Mouse (Mus musculus) forebrain, embryonic 12.5 days (tissue): ENCODE data around the gene Pigz. TPM values are rescaled to one million over a fixed set of nuclear protein-coding genes. Genes with fewer than 3 reads are reported as not detected.
"Not testable (repeated sequence)": the region's sequence is repeated elsewhere in the genome, so short reads cannot be mapped to it uniquely, and the experiment has no call there.

Experiments used
- ATAC-seq: fragments of 200-750 bp; cut with Nextera tagmentation; 2 replicates; pipeline ENCODE4 v1.8.0; 2017; ENCODE audit warnings: moderate TSS enrichment; ENCODE audit not compliant: low FRiP score
- H3K27ac ChIP-seq: fragments of 300-500 bp; sonication (generic); 2 replicates; pipeline ENCODE4 v1.5.1; 2016; ENCODE audit warnings: mild to moderate bottlenecking
- H3K27me3 ChIP-seq: fragments of 300-500 bp; sonication (generic); 2 replicates; pipeline ENCODE4 v1.6.1; 2016; ENCODE audit warnings: mild to moderate bottlenecking
- H3K36me3 ChIP-seq: fragments of 300-500 bp; sonication (generic); replicated peaks from 2 replicates; pipeline ENCODE4 v1.6.1; 2016; ENCODE audit warnings: mild to moderate bottlenecking
- H3K4me1 ChIP-seq: fragments of 300-500 bp; sonication (generic); 2 replicates; pipeline ENCODE4 v1.6.1; 2016
- H3K4me2 ChIP-seq: fragments of 300-500 bp; sonication (generic); 2 replicates; pipeline ENCODE4 v1.6.1; 2016; ENCODE audit warnings: mild to moderate bottlenecking, moderate library complexity
- H3K4me3 ChIP-seq: fragments of 300-500 bp; sonication (generic); replicated peaks from 2 replicates; pipeline ENCODE4 v1.5.1; 2016; ENCODE audit warnings: mild to moderate bottlenecking
- H3K9ac ChIP-seq: fragments of 300-500 bp; sonication (generic); 2 replicates; pipeline ENCODE4 v1.6.1; 2016; ENCODE audit warnings: mild to moderate bottlenecking
- H3K9me3 ChIP-seq: fragments of 300-500 bp; sonication (generic); 2 replicates; pipeline ENCODE4 v1.6.1; 2016
- WGBS: fragments of 180-500 bp; shearing (Covaris S2); methylation state at CpG from one replicate; pipeline ENCODE4 v1.1.7; 2016; 5-methylcytosine and 5-hydroxymethylcytosine counted together
- polyA plus RNA-seq: library from polyadenylated mRNA; unstranded; fragments of >200 nt; fragmentation: Nextera tagmentation; extraction: Ambion mirVana; gene quantifications from 2 replicates; pipeline ENCODE4 v1.2.1, GENCODE M21; 2016

Gene Pigz
- polyA plus RNA-seq, 1 experiment from 2014 or later: 1.5 TPM

DNA sequence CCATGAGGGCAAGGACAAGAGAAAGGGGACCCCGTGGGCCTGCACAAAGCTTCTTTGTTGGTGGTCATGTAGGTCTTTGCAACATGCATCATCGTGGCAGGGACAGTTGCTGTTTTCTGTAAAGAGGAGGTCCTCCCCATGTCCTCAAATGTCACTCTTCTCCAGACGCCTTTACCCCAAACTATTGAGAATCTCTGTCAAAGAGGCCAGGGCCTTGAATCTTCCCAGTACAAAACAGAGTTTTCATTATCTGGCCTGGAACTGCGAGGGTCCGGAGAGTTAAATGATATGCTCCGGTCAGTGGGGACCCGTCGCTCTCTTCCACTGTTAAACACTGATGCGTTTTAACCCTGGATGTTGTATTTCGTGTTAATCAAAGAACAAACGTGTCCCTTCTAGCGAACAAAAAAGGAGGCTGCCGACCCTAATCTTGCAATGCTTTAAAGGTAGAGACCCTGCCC, 929 bp downstream of the Pigz start:
- no peaks in the 10 kb centered on the region for H3K36me3 ChIP-seq
- WGBS: 12% methylated on average over 13 of the region's 13 CpGs
- H3K27me3 ChIP-seq: peaks cover 56% of the 10 kb centered on the region
- H3K4me3 ChIP-seq: peak overlapping the region; percentile 50
- 0 out of 2 replicates have a peak, but pooled peaks cover 5% of the 10 kb centered on the region for H3K9me3 ChIP-seq
- no peak overlapping the region for H3K27ac ChIP-seq
- peak overlapping the region; percentile 30; the same call in 1 of the 2 replicates for H3K9ac ChIP-seq
- H3K4me2 ChIP-seq: peak overlapping the region; percentile 83
- ATAC-seq: no peak
- peaks cover 37% of the 10 kb centered on the region for H3K4me1 ChIP-seq

DNA sequence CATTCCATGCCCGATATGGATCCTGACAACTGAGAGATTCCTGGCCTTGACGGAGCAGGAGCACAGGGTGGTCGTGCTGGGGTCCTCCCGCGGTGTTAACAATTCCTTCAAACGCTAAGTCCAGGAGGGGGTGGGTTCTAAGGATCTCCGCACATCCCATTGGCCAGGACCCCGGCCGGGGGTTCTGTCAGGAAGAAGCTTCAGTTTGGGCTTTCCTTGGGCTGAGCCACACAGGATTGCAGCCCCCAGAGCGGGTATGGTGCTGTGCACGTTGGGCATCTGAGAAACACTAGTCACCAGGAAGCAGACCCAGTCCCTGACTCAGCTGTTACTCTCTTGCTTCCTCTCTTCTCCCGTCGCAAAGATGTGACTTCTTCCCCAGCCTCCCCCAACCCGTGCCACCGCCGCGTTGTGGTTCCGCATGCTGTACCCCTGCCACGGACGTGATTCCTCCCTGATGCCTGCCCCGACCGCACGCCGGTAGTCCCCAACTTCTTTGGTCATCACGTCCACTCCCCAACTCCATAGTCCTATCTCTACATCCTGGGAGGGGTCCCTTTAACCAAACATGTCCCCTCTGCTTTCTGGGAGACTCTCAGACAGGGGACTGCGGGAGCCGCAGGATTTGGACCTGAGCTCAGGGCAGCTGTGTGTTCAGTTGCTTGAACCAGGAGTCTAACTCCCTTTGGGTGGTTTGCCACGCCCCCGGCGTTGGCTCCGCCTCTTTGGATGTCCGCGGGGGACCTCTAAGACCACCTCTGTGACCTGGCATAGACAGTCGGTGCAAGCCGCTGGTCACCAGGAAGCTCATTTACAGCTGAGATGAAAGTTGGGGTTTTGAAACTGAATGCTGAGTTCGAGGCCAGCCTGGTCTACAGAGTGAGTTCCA, 1.7 kb downstream of the Pigz start:
- H3K4me3 ChIP-seq: peak overlapping the region; percentile 28
- 5% methylated on average over 36 of the region's 36 CpGs for WGBS
- H3K4me2 ChIP-seq: peak overlapping the region; percentile 83
- H3K4me1 ChIP-seq: peaks cover 37% of the 10 kb centered on the region
- ATAC-seq: no peak
- peaks cover 50% of the 10 kb centered on the region for H3K27me3 ChIP-seq
- 0 out of 2 replicates have a peak, but pooled peaks cover 5% of the 10 kb centered on the region for H3K9me3 ChIP-seq
- H3K27ac ChIP-seq: no peak overlapping the region
- H3K36me3 ChIP-seq: no peaks in the 10 kb centered on the region
- peak overlapping the region; percentile 30; the same call in 1 of the 2 replicates for H3K9ac ChIP-seq

DNA sequence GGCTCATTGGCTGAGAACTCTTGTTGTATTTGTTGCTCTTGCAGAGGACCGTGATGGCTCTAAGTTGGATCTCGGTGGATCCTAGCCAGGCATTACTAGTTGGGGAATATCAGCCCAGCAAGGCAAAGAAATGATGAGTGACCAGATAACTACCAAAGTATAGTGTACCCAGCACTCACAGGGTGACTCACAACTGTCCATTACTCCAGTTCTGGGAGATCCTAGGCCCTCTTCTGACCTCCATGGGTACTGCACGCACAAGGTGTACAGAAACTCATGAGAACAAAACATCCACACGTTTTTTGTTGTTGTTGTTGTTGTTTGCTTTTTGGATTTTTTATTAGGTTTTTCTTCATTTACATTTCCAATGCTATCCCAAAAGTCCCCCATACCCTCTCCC, 2.9 kb downstream of the Pigz start:
- H3K36me3 ChIP-seq: no peaks in the 10 kb centered on the region
- no peak overlapping the region for H3K9ac ChIP-seq
- H3K4me3 ChIP-seq: no peak overlapping the region
- 0 out of 2 replicates have a peak, but pooled peaks cover 5% of the 10 kb centered on the region for H3K9me3 ChIP-seq
- no peak overlapping the region for H3K27ac ChIP-seq
- 83% methylated on average over 4 of the region's 4 CpGs for WGBS
- H3K4me2 ChIP-seq: no peak overlapping the region
- peaks cover 42% of the 10 kb centered on the region for H3K27me3 ChIP-seq
- no peak for ATAC-seq
- peaks cover 34% of the 10 kb centered on the region for H3K4me1 ChIP-seq

DNA sequence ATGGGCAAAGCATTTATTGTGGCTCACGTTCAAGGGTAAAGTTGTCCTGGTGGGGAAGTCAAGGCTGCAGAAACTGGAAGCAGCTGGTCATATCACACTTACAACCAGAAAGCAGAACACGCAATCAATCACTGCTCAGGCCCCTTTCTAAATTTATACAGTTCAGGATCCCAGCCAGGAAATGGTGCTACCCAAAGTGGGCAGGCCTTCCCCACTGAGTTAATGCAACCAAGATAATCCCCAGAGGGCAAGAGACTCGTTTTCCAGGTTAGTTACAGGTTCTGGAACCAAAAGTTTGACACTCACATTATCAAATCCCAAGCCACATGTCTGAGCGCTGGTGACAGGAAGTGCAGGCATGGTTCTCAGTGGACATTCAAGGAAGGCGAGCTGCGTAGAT, 5.2 kb downstream of the Pigz start:
- Histone ChIP-seq H3K36me3 (no peaks in the 10 kb centered on the region), H3K4me3 (no peak overlapping the region), H3K27ac (no peak overlapping the region), H3K4me2 (no peak overlapping the region), H3K9me3 (0 out of 2 replicates have a peak, but pooled peaks cover 5% of the 10 kb centered on the region), H3K4me1 (peaks cover 17% of the 10 kb centered on the region), H3K27me3 (peaks cover 33% of the 10 kb centered on the region), H3K9ac (no peak overlapping the region)
- no peak for ATAC-seq
- WGBS: 78% methylated on average over 6 of the region's 6 CpGs

DNA sequence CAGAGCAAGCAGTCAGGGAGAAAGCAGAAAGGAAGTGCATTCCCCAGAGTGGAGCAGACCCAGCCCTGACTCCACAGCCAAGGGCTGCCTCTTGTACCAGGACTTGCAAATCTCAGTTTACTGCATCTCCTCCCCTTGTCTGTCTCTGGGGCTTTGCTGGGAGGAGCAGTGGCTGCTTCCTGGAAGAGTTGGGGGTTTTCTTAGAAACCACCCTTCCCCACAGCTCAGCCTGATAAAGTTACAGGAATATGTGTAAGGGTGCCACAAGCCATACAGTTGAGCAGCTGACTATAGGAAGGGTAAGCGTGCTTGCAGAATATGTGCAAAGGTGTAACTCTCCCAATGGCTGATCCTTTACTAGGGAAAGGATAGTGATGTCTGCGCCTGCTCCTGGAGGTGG, 6.9 kb downstream of the Pigz start:
- no peak overlapping the region for H3K4me2 ChIP-seq
- WGBS: 67% methylated on average over 2 of the region's 2 CpGs
- peaks cover 16% of the 10 kb centered on the region for H3K27me3 ChIP-seq
- peaks cover under 1% of the 10 kb centered on the region for H3K4me1 ChIP-seq
- ATAC-seq: no peak
- 0 out of 2 replicates have a peak, but pooled peaks cover 5% of the 10 kb centered on the region for H3K36me3 ChIP-seq
- no peak overlapping the region for H3K9ac ChIP-seq
- no peak overlapping the region for H3K27ac ChIP-seq
- 0 out of 2 replicates have a peak, but pooled peaks cover 5% of the 10 kb centered on the region for H3K9me3 ChIP-seq
- H3K4me3 ChIP-seq: no peak overlapping the region

DNA sequence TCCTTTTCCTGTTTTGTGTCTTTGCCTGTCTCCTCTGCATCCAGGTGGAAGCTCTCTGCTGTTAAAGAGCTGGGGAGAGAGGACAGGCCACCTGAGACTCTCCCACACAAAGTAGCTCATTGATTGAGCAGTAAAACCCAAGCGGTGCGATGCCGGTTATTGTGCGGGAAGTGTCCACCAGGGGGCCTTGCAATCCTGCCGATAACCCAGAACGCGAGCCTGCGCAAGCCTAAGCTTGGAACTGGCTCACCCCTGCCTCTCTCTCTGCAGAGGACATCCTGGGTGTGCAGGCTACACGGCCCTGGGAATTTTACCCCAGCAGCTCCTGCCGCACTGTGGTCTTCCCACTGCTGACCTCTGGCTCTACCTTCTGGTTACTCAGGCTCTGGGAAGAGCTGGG, 10.3 kb downstream of the Pigz start:
- H3K9ac ChIP-seq: no peak overlapping the region
- WGBS: 7% methylated on average over 10 of the region's 10 CpGs
- H3K27ac ChIP-seq: no peak overlapping the region
- no peaks in the 10 kb centered on the region for H3K27me3 ChIP-seq
- H3K4me1 ChIP-seq: peaks cover 24% of the 10 kb centered on the region
- no peak overlapping the region for H3K4me3 ChIP-seq
- H3K4me2 ChIP-seq: no peak overlapping the region
- 0 out of 2 replicates have a peak, but pooled peaks cover 5% of the 10 kb centered on the region for H3K36me3 ChIP-seq
- peak; percentile 28; the same call in 1 of the 2 replicates for ATAC-seq
- no peaks in the 10 kb centered on the region for H3K9me3 ChIP-seq

DNA sequence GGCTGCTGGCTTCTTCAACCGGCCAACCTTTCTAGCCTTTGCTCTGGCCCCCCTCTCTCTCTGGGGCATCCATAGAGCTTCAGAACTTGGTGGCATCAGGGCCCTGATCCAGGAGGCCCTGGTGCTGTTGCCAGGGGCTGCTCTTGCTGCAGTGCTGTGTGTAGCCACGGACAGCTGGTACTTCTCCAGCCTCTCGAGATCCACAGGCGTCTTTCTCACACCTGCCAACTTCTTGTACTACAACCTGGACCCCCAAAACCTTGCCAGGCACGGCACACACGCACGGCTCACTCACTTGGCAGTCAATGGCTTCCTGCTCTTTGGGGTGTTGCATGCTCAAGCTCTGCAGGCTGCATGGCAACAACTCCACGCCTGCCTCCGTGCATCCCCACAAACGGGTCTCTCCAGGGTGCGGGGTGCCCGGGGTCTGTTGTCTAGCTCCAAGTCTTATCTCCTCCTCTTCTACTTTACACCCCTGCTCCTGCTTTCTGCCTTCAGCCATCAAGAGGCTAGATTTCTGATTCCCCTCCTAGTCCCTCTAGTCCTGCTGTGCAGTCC, 11.1 kb downstream of the Pigz start:
- Histone ChIP-seq H3K4me2 (no peak overlapping the region), H3K27ac (no peak overlapping the region), H3K9ac (no peak overlapping the region), H3K36me3 (0 out of 2 replicates have a peak, but pooled peaks cover 5% of the 10 kb centered on the region), H3K27me3 (no peaks in the 10 kb centered on the region), H3K9me3 (no peaks in the 10 kb centered on the region), H3K4me3 (no peak overlapping the region), H3K4me1 (peaks cover 32% of the 10 kb centered on the region)
- ATAC-seq: no peak
- 95% methylated on average over 12 of the region's 12 CpGs for WGBS

DNA sequence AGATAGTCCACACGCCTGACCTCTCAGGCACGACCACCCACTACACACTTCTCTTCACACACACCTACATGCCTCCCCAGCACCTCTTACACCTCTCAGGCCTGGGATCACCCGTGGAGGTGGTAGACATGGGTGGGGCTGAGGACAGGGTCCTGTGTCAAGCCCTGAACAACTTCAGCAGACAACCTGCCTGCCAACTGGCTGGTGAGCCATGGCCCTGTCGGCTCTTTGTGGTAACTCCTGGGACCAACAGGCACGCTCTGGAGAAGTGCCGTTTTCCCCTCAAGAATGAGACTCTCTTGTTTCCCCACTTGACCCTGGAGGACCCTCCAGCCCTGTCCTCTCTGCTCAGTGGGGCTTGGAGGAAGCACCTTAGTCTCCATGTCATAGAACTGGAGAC, 11.7 kb downstream of the Pigz start:
- Histone ChIP-seq H3K9ac (no peak overlapping the region), H3K27me3 (no peaks in the 10 kb centered on the region), H3K4me2 (no peak overlapping the region), H3K9me3 (no peaks in the 10 kb centered on the region), H3K27ac (no peak overlapping the region), H3K4me1 (peaks cover 33% of the 10 kb centered on the region), H3K36me3 (0 out of 2 replicates have a peak, but pooled peaks cover 5% of the 10 kb centered on the region), H3K4me3 (no peak overlapping the region)
- no peak for ATAC-seq
- 92% methylated on average over 6 of the region's 6 CpGs for WGBS

DNA sequence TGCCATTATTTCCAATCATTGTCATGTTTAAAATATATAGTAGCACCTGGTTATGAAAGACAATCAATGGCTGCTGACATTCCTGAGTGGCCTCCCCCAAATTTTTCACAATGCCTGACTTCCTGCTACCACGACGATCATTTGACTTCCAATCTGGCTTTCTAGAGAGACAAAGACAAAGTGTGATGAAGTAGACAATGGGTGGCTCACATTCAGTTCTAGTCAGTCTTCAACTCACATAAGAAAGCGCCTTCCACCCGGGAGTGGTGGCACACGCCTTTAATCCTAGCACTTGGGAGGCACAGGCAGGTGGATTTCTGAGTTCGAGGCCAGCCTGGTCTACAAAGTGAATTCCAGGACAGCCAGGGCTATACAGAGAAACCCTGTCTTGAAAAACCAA, 12.3 kb downstream of the Pigz start:
- peaks cover 11% of the 10 kb centered on the region; the same call in 1 of the 2 replicates for H3K36me3 ChIP-seq
- not testable (repeated sequence) for H3K4me2 ChIP-seq, ATAC-seq, H3K27ac ChIP-seq, H3K4me3 ChIP-seq, H3K27me3 ChIP-seq, H3K9me3 ChIP-seq, H3K9ac ChIP-seq
- peaks cover 33% of the 10 kb centered on the region for H3K4me1 ChIP-seq
- 91% methylated on average over 6 of the region's 6 CpGs for WGBS

DNA sequence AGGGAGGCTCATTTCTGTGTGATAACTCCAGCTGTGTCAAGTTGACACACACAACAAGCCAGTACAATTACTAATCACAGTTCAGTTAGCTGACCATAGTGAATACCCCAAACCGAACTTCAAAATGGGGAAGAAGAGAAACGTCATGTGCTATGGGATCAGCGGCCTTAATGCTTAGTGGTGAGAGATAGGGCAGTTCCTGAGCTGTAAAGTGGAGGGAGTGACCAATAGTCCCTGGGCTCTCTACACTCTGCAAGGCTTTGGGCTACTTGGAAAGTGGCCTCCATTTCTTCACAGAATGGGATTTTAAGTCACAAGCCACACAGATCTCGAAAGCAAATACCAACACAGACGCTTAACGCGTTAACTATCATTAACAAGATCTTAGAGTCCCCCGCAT, 13.7 kb downstream of the Pigz start:
- WGBS: 38% methylated on average over 8 of the region's 8 CpGs
- peaks cover 33% of the 10 kb centered on the region for H3K4me1 ChIP-seq
- no peaks in the 10 kb centered on the region for H3K27me3 ChIP-seq
- peaks cover 19% of the 10 kb centered on the region for H3K36me3 ChIP-seq
- no peak for ATAC-seq
- H3K27ac ChIP-seq: no peak overlapping the region
- H3K9ac ChIP-seq: peak overlapping the region; percentile 89
- peak overlapping the region; percentile 94 for H3K4me3 ChIP-seq
- no peaks in the 10 kb centered on the region for H3K9me3 ChIP-seq
- H3K4me2 ChIP-seq: peak overlapping the region; percentile 73

DNA sequence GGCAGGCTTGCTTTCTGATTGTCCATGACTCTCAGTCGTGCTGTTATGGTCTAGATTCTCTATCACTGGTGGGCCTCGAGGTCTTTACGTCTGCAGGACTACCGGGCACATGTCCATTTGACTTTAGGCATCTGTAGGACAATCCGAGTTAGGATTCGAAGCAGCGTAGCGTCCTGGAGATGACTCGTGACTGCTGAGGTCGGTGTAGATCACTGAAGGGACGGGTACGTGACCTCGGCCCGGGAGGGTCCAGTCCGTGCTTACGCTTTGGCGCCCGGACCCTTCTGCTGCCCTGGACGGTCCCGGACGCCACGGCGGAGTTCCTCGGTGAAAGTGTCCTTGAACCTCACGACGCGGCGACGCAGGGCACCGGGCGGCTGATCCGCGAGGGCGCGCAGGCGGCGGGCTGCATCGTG, 14.3 kb downstream of the Pigz start:
- Histone ChIP-seq H3K27me3 (no peaks in the 10 kb centered on the region), H3K9me3 (no peaks in the 10 kb centered on the region), H3K4me1 (peaks cover 33% of the 10 kb centered on the region), H3K4me2 (peak overlapping the region; percentile 73), H3K4me3 (peak overlapping the region; percentile 94), H3K9ac (peak overlapping the region; percentile 89), H3K27ac (peak overlapping the region; percentile 92), H3K36me3 (peaks cover 19% of the 10 kb centered on the region)
- ATAC-seq: no peak; the same call in none of the 2 replicates
- WGBS: under 1% methylated on average over 38 of the region's 38 CpGs

DNA sequence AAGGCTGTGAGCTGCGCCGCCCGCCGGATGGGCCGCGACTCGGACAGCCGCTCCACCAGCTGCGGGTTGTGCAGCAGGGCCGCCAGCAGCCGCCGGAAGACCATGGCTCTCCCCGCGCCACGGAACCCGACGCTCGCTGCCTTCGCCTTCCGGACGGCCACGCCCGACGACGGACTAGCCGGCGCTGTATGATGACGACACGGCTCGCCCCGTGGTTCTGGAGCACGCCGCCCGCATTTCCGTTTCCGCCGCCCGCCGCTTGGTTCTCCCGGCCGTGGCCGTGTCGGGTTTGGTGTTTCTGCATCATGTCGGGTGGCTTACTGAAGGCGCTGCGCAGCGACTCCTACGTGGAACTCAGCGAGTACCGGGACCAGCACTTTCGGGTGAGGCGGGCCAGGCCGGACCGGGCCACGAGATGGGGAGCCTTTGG, 14.7 kb downstream of the Pigz start, which contains the start of the genes 0610012G03Rik and Ncbp2:
Gene 0610012G03Rik, minus strand, starts transcription at position 150 of the 430 bp plus-strand sequence.
Gene Ncbp2, plus strand, starts transcription at position 169 of the 430 bp plus-strand sequence.
- under 1% methylated on average over 53 of the region's 55 CpGs for WGBS
- H3K9ac ChIP-seq: peak within 1 kb of the TSS; percentile 89
- H3K36me3 ChIP-seq: peaks cover 19% of the 10 kb centered on the region
- H3K4me3 ChIP-seq: peak within 1 kb of the TSS; percentile 94
- peak; percentile 93 for ATAC-seq
- no peaks in the 10 kb centered on the region for H3K9me3 ChIP-seq
- no peaks in the 10 kb centered on the region for H3K27me3 ChIP-seq
- H3K27ac ChIP-seq: peak within 1 kb of the TSS; percentile 92
- H3K4me2 ChIP-seq: peak within 1 kb of the TSS; percentile 73
- peaks cover 33% of the 10 kb centered on the region for H3K4me1 ChIP-seq
